Mouse (Mus musculus): Measurements from ENCODE around the gene Trim28.

Trim28 gene

DNA sequence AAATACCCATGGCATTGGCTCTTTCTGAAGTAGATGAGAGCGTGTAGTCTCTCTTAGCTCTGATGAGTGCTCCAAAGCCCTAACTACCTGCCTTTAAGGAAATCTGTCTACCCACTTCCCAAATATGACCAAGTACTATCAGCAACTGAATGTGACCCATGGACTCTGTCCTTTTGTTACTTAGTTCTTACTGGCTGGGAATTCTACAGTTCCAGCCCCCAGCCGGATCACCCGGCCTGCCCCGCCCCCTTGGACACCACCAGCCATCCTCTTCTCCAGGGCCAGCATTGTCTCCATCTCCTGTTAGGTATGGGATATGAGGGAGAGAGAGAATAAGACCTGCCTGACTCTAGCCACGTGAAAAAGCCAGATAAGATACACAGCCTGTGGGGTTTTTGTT lies 861 bp upstream of the Trim28 start, which contains the start of gene Slc27a5:
Slc27a5 (minus strand) TSS at position 140 of the 400 bp plus-strand sequence.
- no peak for DNase-seq (ENCODE audit: low spot score)

DNA sequence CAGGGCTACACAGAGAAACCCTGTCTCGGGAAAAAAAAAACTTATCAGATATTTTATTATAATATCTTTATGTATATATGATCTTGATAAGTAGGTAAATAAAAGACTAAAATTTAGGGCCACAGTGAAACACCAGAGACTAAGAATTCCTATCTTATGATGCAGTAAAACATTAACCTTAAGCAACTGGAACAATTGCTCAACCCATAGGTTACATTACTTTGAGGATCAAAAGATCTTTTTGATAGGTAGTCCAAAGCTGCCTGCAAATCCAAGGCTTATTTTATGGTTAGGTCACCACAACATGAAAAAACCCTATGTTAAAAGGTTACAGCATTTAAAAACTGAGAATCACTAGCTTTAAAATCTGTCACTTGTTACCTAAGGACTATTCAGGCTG lies 2.7 kb downstream of the Trim28 start:
- no peak for DNase-seq (ENCODE audit: low spot score)

DNA sequence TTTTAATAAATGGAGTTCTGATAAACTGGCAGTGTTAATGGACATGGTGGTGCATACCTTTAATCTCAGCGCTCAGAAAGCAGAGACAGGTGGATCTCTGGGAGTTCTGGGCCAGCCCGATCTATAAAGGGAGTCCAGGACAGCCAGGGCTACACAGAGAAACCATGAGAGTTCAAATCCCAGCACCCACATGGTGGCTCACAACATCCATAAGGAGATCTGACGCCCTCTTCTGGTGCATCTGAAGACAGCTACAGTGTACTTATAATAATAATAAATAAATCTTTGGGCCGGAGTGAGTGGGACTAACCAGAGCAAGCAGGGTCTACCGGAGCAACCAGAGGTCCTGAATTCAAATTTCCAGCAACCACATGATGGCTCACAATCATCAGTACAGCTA lies 4.5 kb downstream of the Trim28 start:
- no peak for DNase-seq (ENCODE audit: low spot score)

DNA sequence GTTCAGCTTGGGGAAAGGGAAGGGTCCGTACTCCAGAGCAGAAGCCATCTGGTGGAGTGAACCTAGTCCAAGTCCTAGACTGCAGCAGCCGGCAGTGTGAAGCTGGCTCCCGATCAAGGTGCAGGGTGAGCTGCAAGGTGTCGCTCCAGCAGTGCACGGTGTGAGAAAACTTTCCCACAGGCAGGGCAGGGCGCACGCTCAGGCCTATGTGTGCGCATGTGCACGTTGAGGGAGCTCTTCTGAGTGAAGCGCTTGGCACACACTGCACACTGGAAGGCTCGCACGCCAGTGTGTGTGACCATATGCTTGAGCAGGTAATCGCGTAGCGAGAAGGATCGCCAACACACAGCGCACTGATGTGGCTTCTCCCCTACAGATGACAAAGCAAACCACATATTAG lies 7.1 kb downstream of the Trim28 start:
- no peak for DNase-seq (ENCODE audit: low spot score)

DNA sequence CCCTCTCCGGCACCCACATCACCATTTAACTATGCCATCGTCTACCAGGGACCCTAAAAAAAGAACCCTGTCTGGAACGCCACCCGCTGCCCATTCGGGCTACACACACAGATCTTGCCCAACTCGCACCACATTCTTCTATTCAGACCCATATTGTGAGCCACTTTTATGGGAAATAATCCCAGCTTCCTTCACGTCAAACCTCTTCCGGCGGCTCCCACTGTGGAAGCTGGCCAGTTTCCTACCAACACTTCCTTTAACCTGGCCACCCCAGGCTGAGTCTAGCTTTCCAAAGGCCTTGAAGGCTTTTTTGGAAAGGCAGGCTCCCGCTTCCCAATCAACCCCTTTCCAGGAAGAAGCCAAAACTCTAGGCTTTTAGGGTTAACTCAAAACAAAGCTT lies 7.6 kb downstream of the Trim28 start:
- no peak for DNase-seq (ENCODE audit: low spot score)

DNA sequence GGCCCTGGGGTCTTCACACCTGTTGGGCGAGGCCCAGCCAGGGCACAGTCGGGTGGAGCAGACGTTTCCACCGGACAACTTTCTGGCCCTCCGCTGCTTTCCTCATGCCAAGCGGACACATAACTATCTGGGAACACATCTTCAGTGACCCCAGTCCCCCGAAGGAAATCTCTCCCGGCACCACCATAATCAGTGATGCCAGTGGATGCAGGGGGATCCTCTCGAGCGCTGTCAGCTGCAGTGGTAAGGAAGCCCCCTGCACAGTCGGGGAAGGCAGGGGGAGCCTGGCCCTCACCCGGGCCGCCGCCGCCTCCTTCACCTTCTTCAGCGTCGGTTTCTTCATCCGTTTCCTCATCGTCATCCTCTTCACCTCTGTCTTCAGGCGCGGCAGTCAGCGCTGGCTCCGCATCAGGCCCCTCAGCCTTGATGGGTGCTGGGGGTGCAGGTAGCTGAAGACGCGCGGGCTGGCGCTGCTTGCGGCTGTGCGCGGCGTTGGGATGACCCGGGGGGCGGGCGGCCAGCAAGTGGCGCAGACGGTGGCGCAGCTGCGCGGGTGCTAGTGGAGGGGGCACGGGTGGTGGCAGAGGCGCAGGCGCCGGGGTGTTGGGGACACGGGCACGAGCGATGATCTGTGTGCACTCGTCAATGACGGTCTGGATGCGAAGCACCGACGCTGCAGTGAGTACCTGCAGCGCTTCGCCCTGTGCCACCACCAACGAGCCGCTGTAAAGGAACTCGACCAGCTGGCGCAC lies 8.6 kb downstream of the Trim28 start:
- DNase-seq (ENCODE audit: low spot score): no peak

DNA sequence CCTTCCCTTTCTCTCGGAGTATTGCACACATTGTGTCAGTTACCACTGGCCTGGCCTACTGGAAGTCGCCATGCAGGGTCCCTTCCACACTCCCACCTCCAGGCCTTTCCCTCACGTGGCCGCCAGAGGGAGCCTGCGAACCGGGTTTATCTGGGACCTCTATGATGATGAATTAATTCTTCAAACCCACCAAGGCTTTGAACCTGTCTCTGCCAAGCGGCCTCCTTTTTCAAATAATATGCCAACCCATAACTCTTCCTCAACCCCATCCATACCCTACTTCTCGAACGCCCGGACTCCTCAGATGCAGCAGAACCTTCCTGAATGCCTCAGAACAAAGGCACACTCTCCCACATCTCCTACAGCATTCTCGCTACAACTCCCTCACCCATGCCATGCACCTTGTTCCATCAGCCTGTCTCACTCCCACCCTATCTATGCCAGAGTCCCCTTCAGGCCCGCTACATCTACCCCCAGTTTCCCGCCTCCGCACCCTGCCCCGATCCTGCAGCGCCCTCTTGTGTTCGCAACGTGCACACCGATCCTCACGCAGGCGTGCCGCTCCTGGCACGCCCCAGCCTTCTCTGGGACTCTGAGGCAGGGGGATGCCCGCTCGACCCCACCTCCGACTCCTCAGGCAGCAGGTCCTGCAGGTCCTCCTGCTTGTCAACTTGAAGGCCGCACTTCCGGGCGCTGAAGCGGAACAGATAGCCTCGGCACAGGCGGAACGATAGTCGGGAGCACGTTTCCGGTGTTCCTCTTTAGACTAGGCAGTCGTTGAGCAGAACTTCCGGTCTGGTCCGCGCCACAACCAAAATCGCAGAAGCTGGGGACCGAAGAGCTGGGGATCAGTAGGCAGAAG lies 10.5 kb downstream of the Trim28 start:
- peak; percentile 91 for DNase-seq (ENCODE audit: low spot score)

DNA sequence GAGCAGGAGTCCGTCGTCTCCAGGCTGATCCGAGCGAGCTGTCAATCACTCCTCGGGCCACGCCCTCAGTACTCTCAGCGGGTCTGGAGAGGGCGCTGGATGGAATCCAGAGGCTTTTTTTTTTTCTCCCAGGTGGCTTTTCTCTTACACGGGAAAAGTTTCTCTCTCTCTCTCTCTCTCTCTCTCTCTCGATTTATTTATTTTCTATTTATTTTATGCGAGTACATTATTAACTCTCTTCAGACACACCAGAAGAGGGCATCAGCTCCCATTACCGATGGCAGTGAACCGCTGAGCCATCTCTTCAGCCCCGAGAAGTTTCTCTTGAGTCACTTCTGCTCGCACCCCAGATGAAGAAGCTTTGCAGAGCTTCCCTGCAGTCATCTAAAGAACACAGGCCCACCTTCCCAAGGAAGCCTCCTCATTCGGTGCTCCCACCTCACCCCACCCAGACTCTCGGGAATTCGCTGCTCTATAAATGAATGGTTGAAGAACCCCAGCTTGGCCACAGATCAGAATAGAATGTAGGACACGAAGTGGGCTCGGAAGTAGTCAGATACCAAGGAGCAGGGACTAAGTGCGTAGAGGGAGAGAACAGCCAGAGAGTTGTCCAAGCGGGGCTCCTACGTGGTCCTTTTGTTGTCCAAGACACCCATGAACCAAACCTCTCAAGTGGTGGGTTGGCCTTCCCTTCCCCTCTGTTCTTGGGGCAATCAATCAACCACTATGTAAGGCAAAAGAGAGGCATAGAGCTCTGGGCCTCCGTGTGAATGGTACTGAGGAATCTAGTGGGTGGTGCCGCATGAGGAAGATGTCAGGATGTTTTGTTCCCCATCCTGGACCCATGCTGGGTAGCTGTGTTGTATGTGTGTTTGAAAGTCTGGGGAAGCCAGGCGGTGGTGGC lies 11.3 kb downstream of the Trim28 start, which contains the start of gene Zbtb45:
Zbtb45 (minus strand) TSS at position 30 of the 904 bp plus-strand sequence.
- no peak for DNase-seq (ENCODE audit: low spot score)

DNA sequence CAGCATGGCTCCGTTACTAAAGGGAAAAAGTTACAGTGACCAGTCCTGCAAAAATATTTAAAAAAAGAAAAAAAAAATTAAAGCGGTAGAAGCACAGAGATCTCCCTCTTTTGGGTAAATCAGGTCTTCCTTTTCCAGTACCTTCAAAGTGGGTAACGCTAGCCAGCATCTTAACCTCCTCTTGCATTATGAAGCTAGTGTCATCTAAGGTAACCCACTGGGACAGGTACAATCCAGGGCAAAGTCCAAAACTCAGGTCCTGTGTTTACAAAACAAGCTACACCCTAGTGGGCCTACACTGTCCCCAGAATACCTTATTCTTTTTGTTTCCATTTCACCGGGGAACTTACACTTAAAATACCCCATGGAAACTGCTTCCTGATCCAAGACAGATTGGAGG lies 14.8 kb downstream of the Trim28 start:
- no peak for DNase-seq (ENCODE audit: low spot score)

DNA sequence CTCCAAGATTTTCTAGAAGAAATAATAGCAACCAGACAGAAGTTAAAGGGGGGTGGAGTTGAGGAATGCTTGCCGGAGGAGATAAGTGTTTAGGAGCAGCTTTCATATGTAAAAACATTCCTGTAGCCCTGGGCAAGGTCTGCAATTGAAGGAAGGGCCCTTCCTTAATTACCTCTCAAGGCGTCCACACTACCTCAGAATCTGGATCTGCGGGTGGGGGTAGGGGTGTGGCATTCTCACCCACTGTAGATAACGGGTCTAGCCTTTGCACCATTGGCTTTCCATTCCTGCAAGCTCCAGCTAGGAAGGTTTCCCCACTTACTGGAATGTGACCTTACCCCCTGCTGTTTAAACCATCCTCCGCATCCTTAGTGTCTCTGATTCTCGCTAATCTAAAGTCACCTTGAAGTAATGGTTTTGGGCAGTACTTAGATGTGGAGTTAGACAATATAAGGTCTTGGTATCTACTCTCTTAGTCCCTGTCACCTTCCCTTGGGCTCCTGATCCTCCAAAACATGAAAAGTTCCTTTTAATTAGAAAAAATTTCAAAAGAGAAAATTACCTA lies 15.4 kb downstream of the Trim28 start:
- DNase-seq (ENCODE audit: low spot score): no peak

DNA sequence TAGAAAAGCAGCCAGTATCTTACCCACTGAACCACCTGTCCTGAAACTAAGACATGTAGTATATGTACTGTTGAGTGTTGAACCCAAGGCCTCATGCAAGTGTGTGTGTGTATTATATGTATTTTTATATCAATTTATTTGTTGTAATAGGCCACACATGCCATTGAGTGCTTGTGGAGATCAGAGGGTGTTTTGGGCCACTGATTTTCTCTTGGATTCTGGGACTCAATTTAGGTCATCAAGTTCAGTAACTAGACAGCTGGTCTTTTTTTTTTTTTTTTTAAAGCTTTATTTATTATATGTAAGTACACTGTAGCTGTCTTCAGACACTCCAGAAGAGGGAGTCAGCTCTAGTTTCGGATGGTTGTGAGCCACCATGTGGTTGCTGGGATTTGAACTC lies 16.3 kb downstream of the Trim28 start:
- DNase-seq (ENCODE audit: low spot score): no peak

DNA sequence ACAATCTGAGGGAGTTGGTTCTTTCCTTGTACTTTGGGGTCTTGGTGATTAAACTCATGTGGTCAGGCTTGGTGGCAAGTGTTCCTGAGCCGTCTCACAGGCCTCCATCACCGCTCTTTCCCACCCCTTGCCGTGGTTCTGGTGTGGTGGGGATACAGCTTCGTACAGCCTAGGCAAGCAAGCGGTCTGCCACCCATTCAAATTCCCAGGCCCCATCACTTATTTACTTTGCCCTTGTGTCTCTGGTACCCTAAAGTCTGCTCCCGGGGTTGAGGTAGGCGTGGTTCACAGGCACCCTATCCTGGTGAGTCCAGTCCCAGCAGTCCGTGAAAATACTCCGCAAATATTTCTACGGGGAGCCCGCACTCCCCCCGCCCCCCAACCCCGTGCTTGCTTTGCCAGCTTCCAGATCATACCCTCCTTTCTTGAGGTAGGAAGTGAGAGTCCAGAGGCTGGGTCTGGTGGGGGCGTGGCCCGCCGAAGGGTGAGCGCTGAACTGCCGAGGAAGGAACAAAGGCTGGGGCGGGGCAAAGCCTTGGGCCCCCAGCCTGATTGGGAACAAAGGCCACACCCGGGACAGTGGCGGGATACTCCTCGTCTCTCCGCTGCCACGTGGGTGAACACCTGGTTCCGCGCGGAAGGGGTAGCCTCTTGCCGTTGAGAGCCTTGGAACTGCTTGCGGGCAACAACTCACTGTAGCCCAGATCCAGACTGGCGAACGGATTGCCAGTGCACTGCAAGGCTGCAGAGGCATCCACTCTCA lies 24.0 kb downstream of the Trim28 start:
- DNase-seq (ENCODE audit: low spot score): no peak

DNA sequence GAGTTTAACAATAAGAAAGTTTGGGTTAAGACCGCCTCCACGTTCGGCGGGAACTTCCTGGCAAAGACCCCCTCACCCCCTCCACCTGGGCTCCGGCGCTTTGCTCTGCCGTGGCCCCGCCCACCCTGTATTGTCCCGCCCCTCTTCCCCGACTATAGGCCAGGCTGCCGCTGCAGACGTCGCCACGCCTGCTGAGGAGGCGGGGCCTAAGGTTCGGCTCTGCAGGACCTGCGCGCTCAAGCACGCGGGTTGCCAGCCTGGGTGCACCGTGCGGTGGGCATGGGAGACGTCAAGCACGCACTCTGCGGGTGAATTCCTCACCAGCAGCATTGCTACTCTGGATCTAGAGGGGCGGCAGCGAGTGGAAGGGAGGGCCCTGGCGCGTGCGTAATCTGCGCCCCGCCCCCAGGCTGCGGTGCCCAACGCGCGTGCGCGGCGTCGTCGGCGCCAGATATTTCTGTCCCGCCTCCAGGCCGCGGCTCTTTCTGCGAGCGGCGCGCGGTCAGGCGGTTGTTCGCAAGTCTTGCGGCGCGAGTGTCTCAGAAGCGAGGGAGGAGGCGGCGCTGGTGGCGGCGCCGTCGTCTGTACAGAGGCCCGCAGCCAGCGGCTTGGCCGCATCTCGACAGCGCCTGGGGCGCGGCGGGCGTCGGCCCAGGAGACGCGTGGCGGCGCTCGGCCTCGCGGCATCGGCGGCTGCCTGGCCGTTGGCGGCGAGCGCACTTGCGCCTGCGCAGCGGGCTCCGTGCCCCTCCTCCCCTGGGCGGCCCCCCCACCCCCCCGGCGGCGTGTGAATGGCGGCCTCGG lies 25.2 kb downstream of the Trim28 start:
- DNase-seq (ENCODE audit: low spot score): peak; percentile 92

DNA sequence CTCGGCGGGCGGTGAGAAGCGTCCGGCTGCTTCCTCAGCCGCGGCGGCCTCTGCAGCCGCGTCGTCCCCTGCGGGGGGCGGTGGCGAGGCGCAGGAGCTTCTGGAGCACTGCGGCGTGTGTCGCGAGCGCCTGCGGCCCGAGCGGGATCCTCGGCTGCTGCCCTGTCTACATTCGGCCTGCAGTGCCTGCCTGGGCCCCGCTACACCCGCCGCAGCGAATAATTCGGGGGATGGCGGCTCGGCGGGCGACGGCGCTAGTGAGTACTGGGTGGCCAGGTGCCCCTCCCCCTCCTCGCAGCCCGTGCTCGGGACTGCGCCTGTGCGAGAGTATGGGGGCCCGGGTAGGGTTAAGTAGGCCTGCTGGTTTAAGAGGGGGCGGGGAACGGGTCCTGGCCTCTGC lies 25.9 kb downstream of the Trim28 start:
- DNase-seq (ENCODE audit: low spot score): no peak

DNA sequence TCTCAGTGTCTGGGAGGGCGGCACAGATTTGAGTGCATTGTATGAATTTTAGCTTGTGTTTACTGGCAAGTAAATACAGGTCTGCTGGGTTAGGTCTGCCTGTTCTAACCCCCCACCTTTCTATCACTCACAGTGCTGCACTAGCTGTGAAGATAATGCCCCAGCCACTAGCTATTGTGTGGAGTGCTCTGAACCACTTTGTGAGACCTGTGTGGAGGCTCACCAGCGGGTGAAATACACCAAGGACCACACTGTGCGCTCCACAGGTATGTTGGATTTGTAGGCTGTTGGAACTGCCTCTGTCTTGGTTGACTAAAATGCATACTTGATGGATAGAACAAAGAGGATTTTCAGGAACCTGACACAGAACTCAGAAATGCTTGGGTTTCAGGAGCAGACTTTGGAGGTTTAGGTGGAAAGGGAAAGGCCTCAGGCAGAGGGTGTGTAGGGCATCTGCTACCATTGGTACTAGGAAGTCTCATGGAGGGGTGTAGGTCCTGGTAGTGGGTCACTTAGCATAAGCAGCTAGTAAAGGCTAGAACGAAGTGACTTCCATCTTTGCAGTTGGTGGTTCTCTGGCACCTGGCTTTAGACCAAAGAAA lies 26.7 kb downstream of the Trim28 start:
- no peak for DNase-seq (ENCODE audit: low spot score)

DNA sequence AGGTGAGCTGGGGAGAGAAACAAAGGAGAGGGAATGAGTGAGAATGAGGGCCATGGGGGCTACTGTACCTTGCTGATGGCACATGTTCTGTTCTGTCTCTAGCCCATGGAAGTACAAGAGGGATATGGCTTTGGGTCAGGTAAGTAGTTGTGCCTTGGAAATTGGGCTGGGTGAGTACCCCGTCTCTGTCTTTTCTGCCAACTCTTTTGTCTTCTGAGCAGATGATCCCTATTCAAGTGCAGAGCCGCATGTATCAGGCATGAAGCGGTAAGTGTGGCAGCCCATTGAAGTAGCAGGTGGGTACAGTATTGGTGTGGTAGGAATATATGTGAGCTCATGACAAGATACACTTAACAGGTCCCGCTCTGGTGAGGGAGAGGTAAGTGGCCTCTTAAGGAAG lies 30.1 kb downstream of the Trim28 start:
- no peak for DNase-seq (ENCODE audit: low spot score)

DNA sequence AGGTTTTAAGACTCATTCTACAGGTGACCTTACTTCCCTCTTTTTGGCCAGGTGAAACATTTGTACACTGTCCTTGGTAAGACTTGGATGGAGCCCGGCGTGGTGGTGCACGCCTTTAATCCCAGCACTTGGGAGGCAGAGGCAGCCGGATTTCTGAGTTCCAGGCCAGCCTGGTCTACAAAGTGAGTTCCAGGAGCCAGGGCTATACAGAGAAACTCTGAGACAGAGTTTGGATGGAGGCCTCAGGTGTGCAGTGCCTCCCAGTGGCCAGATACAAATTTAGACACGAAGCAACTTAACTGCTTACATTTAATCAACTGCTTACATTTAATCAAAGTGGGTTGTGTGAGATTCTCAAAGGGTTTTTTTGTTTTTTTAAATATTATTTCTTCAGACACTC lies 32.2 kb downstream of the Trim28 start:
- no peak for DNase-seq (ENCODE audit: low spot score)

DNA sequence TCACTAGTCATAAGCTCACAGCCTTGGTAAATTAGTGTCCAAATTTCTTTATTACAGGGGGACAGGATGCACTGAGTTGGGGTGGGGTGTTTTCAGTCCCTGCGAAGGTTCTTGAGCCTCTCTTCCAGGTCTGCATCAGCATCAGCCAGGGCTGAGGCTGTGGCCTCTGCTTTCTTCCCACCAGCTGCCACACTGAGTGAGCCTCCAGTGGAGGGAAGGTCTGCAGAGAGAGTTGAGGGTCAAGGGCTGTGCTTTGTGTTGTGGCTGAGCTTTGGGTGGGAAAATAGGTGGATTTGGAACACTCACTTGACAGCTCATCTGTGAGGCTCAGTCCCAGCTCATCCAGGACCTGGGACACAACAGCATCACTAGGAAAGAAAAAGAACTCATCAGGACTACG lies 33.1 kb downstream of the Trim28 start:
- no peak for DNase-seq (ENCODE audit: low spot score)

DNA sequence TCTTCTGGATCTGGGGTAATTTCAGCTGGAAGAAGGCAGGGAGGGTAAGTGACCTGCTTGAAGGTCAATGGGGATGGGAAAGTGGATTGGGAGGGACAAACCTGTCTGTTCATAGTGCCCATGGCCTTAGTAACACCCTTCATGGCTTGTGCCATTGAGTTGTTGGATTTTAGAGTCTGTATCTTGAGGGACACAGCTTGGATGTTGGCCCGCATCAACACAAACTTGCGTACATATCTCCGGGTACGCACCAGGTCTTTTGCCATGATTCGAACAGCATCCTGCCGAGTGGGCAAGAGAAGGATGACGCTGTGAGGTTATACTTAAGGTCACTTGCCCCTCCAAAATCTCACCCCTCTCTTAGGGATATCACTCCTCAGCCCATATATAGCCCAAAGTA lies 33.6 kb downstream of the Trim28 start:
- no peak for DNase-seq (ENCODE audit: low spot score)
